Mouse (Mus musculus) thymus, adult 18-20 months (tissue): ENCODE results near the gene Far2.

Source experiments
- DNase-seq, 2 experiments: peaks; one replicate each; pipeline ENCODE4 v3.0.0; 2022; ENCODE audit warnings: mixed read lengths in 2 of 2

Gene Far2

GRCm38 (mm10) chr6:148222686-148223085, 175.6 kb downstream of the Far2 start:
- DNase-seq: no peak

GRCm38 (mm10) chr6:148227542-148227941, 180.5 kb downstream of the Far2 start:
- no peak for DNase-seq
